Mouse (Mus musculus) kidney, postnatal 25 days (tissue): Measurements from ENCODE around the gene Armcx5.
"Not testable (repeated sequence)": the region's sequence is repeated elsewhere in the genome, so short reads cannot be mapped to it uniquely, and the experiment has no call there.

ENCODE experiments used
- DNase-seq, 2 experiments: peaks; one replicate each; pipeline ENCODE4 v3.0.0; 2021; ENCODE audit warnings: mixed read lengths in 2 of 2

Armcx5 gene

GRCm38 (mm10) chrX:135742304-135743055 is at the start of gene Armcx5, which contains the start of gene Gprasp1:
Gene Armcx5 (plus strand): TSS chrX:135742733.
Gene Gprasp1 (plus strand): TSS chrX:135742733.
- DNase-seq = peak; percentile 91 to 94

GRCm38 (mm10) chrX:135693633-135694032 is 48.9 kb upstream of the Armcx5 start, which contains the start of gene Tcp11x2:
Gene Tcp11x2 (minus strand): TSS chrX:135693790.
- no peak for DNase-seq

- no peak for DNase-seq
These were observed 39.4 kb upstream of the Armcx5 start for GRCm38 (mm10) chrX:135703111-135703510.

- no peak for DNase-seq
These were observed 38.2 kb upstream of the Armcx5 start for GRCm38 (mm10) chrX:135704349-135704748.

- DNase-seq = no peak
These were observed 29.7 kb upstream of the Armcx5 start for GRCm38 (mm10) chrX:135712845-135713244.

- no peak for DNase-seq
These were observed 17.4 kb upstream of the Armcx5 start, which contains the start of gene Tmsb15a for GRCm38 (mm10) chrX:135725161-135725560. Gene Tmsb15a (minus strand): TSS chrX:135725261.

- no peak for DNase-seq
These were observed 3.6 kb upstream of the Armcx5 start for GRCm38 (mm10) chrX:135738730-135739520.

GRCm38 (mm10) chrX:135743056-135743355 is 473 bp downstream of the Armcx5 start:
- no peak for DNase-seq

- DNase-seq = not testable (repeated sequence)
These were observed 2.8 kb downstream of the Armcx5 start for GRCm38 (mm10) chrX:135745376-135745775.

GRCm38 (mm10) chrX:135752832-135753231 is 10.3 kb downstream of the Armcx5 start:
- DNase-seq = peak; percentile 68 to 87

- peak; percentile 37 to 48 for DNase-seq
These were observed 19.2 kb downstream of the Armcx5 start for GRCm38 (mm10) chrX:135761707-135762106.

- DNase-seq = no peak
These were observed 25.6 kb downstream of the Armcx5 start for GRCm38 (mm10) chrX:135768043-135768548.

GRCm38 (mm10) chrX:135768565-135768964 is 26.0 kb downstream of the Armcx5 start:
- DNase-seq = peak in 1 of 2 experiments; percentile 1

GRCm38 (mm10) chrX:135791536-135791935 is 49.0 kb downstream of the Armcx5 start:
- DNase-seq = no peak

GRCm38 (mm10) chrX:135792326-135792725 is 49.8 kb downstream of the Armcx5 start:
- DNase-seq = no peak

GRCm38 (mm10) chrX:135795591-135796304 is 53.2 kb downstream of the Armcx5 start:
- DNase-seq = peak; percentile 14 to 62

- DNase-seq = peak in 1 of 2 experiments; percentile 35
These were observed 54.0 kb downstream of the Armcx5 start for GRCm38 (mm10) chrX:135796305-135797211.
